Mouse (Mus musculus) ES-Bruce4 (cell line): ENCODE measurements around the gene Rspo1.
A peak's percentile ranks its signal among the peaks of the same experiment; 100 is the strongest.

ENCODE experiments used
- CTCF ChIP-seq: IDR thresholded peaks from one replicate; pipeline ENCODE4 v1.8.1; 2011; ENCODE audit warnings: low read depth, low read length
- EP300 ChIP-seq: IDR thresholded peaks from 2 replicates; pipeline ENCODE4 v1.6.1; 2011; ENCODE audit warnings: low read depth, low read length; ENCODE audit not compliant: insufficient read depth
- POLR2A ChIP-seq: IDR thresholded peaks from one replicate; pipeline ENCODE4 v1.8.1; 2011; ENCODE audit warnings: low read length; ENCODE audit not compliant: insufficient read depth

GRCm38 (mm10) chr4:125020780-125021538, 34.7 kb downstream of the Rspo1 start:
- TF ChIP-seq POLR2A (no peak), CTCF (peak; percentile 58), EP300 (no peak)
